Mouse (Mus musculus) gastrocnemius, adult 18-20 months (tissue): ENCODE data around the gene Lrrc58. TPM values are rescaled to one million over a fixed set of nuclear protein-coding genes. Genes with fewer than 3 reads are reported as not detected.

Experiments
- DNase-seq: peaks from one replicate; pipeline ENCODE4 v3.0.0; 2021; ENCODE audit warnings: low spot score
- total RNA-seq, 2 experiments: library from RNA; stranded (reverse); gene quantifications; 2 replicates each; pipeline ENCODE4 v1.2.3; 2021

The Lrrc58 gene
- total RNA-seq, 2 experiments from 2014 or later: 42.6 to 46.2 TPM

DNA sequence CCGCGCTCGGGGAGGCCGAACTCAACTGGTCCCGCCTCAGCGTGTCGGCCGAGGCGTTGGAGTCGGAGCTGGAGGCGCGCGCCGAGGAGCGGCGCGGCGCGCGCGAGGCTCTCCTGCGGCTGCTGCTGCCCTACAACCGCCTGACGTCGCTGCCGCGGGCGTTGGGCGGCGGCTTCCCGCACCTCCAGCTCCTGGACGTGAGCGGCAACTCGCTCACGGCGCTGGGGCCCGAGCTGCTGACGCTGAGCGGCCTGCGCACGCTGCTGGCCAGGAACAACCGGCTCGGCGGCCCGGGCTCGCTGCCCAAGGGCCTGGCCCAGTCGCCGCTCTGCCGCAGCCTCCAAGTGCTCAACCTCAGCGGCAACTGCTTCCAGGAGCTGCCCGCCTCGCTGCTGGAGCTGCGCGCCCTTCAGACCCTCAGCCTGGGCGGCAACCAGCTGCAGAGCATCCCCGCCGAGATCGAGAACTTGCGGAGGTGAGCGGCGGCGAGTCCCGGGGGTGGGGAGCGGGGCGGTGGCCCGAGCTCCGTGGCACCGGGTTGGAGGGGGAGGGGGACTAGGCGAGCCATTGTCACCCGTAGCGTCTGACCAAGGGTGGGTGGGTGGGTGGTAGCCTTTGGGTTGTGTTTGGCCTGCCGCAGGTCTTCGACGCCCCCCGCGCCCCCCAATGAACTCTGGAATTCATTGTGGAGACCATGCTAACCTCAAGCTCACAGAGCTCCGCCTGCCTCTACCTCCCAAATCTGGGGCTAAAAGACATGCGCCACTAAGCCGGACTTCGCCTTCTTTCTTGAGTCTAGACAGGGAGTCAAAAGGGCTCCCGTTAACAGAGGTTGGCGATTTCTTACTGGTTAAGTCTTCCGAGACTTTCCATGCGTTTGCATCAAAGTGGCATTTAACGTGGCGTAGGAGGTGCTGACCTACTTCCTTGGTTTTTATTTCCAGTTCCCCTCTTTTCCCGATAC is 599 bp downstream of the Lrrc58 start:
- peak; percentile 53 for DNase-seq

GRCm38 (mm10) chr16:37869470-37870231 is 1.5 kb downstream of the Lrrc58 start:
- peak; percentile 22 for DNase-seq

DNA sequence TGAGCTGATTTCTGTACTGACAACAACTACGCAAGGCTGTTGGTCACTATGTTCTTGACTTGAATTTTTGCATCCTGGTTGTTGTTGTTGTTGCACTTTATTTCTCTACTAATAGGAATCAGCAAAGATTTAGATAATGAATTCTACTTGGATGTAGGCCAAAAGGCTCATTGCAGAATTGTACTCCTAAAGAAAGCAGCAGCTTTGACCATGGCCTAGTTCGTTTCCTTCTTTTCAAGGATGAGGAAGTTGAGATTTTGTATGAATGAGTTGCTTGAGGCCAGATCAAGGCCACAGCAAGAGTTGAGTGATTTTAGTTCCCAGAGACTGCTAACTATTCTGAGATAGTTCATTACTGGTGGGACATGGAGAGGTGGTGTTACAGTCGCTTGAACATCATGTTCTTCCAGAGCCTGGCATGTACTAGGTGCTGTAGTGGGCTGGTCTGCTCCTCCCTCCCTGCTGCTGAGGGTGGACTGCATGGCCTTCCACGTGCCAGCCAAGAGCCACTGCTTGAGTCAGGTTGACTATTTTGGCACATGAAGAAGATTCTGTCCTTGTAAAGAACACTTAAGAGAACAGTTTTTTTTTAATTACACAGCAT is 3.0 kb downstream of the Lrrc58 start:
- peak; percentile 65 for DNase-seq

- DNase-seq: no peak
Observed at GRCm38 (mm10) chr16:37874501-37875235, 6.5 kb downstream of the Lrrc58 start.

GRCm38 (mm10) chr16:37877406-37877805 is 9.2 kb downstream of the Lrrc58 start:
- no peak for DNase-seq

GRCm38 (mm10) chr16:37878951-37879505 is 10.8 kb downstream of the Lrrc58 start:
- DNase-seq: no peak

DNA sequence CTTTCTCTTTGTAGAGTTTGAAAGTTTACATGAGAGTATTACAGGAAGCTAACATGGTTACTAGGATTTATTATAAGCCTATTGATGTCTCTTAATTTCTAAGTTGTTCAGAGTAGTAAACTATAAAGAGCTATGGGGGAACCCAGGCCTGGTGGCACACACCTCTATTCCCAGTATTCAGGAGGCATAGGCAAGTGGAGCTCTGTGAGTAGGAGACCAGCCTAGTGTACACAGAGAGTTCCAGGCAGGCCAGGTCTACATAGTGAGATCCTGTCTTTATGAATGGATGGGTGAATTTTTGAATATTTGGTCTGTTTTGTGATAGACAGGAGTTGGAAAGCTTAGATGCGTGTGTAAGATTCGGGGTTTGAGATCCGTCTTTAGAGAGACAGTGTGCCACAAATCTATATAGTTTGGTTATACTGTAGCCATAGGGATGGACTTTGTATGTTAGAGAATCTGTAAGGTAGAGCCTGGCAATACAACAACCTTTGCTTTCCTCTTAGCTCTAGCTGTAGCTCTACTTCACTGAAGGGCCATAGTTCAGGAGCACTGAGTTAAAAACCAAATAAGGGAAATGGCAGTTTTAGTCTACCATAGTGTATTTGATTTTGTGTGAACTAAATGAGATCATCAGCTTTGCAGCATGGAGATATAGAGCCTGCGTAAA is 11.7 kb downstream of the Lrrc58 start:
- no peak for DNase-seq

DNA sequence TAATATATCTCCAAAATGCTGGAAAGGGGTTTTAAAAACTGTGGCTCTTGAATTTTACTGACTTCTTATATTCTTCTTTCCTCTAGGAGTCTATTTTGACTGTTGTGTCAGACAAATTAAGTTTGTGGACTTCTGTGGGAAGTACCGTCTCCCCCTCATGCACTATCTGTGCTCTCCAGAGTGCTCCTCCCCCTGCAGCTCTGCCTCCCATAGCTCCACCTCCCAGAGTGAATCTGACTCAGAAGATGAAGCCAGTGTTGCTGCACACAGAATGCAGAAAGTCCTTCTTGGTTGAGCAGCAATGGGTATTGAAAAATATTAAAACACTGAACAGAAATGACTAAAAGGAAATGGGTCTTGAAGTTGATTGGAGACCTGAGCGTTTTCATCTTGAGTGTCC is 13.0 kb downstream of the Lrrc58 start:
- no peak for DNase-seq

DNA sequence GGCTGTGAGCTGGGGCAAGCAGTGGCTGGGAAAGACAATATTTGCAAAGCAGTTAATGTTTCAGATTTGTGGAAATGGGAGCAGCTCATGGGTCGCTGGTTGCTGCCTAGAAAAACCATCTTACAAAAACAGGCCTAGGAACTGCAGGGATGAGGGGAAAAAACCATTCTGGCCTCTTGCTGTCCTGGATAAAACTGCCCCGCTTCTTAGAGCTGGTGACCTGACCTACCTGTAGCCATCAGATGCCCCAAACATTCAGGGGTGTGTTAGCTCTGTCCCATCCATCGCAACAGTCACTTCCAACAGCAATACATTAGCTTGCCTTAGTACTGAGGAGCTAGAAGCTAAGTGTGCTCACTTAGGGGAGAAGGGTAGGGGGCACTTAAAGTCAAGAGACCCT is 20.8 kb downstream of the Lrrc58 start:
- DNase-seq: no peak

DNA sequence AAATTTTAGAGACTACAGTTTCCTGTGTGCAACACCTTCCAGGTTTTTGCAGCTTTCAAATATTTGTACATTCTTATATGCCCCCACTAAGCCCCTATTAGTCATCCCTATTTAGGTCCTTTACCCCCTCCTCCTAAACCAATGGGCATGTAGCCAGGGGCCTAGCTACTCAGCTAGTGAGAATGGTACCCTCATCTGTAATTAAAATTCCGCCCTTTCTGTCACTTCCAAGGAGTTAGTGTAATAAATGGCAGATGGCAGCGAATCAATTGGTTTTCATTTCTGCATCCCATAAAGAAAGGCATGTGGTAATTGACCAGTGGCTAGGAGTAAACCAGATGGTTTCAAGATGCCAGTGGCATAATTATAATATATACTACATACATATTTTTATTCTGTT is 24.5 kb downstream of the Lrrc58 start:
- no peak for DNase-seq

GRCm38 (mm10) chr16:37893381-37893780 is 25.2 kb downstream of the Lrrc58 start:
- no peak for DNase-seq

GRCm38 (mm10) chr16:37893942-37894341 is 25.8 kb downstream of the Lrrc58 start:
- DNase-seq: no peak

DNA sequence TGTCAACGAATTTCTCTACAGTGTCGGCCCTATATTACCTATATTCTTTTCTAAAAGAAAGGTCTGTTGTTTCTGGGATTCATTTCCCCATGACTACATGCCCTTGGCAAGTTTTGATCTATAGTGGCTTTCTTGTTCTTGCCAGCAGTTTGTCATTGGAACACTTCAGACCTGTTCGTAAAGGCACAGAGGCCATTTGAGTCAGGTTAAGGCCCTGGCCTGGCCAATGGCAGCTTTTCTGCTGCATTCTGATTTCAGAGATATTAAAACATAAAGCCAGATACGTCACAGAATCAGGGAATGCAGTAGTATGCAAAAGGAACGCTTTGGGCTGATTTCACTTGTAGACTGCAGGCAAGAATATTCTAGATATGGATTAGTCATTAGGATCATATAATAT is 30.6 kb downstream of the Lrrc58 start:
- no peak for DNase-seq

- no peak for DNase-seq
Observed at GRCm38 (mm10) chr16:37899357-37899756, 31.2 kb downstream of the Lrrc58 start.

- DNase-seq: no peak
Observed at GRCm38 (mm10) chr16:37901318-37901717, 33.1 kb downstream of the Lrrc58 start.

- no peak for DNase-seq
Observed at GRCm38 (mm10) chr16:37906456-37906855, 38.3 kb downstream of the Lrrc58 start.

GRCm38 (mm10) chr16:37911086-37911485 is 42.9 kb downstream of the Lrrc58 start:
- no peak for DNase-seq

DNA sequence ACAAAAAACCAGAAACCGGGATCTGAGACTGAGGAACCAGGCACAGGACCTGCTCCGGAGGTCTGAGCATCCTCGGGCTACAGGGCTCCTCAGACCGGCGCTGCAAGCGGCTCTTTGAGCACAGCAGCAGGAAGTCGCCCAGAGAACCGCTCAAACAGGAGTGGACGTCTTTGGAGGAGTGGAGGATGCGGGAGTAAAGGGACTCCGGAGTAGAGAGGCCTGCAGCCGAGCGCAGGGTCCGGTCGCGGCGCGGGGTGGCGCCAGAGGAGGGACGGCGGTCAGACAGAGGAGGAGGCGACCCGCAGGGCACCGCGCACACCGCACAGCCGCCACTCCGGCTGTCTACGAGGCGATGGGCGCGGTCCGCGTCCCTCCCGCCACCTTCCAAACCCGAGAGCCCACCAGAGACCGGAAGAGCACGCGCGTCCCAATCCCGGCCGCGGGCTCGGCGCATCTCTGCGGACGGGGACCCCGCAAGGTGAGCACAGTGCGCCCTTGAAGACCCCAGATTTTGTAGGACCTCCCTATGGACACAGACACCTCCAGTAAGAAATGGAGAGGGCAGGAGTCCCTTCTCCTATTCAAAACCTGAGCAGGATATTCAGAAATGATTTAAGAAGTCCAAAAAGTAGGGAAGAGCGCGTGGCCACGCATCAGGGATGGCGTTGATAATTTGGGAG is 48.1 kb downstream of the Lrrc58 start, which contains the start of gene Gpr156:
TSS of gene Gpr156 (plus strand) at position 359 of the 680 bp plus-strand sequence.
- peak; percentile 4 for DNase-seq

DNA sequence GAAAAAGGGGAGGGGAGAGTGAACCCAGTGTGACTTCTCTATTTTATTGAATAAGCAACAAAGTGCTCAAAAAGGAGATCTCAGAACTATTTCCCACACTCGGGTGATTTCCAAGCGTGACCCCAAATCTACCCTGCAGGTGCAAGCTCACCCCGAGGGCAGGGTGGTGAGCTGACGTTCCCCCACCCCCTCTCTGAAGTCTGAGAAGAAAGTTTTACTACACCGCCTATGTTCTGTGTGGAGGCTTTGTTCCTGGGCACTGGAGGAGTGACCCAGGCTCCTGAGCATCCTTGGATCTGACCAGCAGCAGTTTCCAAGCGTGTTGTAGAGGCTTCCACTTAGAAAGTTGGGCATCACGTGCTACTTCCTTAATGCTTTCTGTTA is 48.6 kb downstream of the Lrrc58 start:
- DNase-seq: no peak

DNA sequence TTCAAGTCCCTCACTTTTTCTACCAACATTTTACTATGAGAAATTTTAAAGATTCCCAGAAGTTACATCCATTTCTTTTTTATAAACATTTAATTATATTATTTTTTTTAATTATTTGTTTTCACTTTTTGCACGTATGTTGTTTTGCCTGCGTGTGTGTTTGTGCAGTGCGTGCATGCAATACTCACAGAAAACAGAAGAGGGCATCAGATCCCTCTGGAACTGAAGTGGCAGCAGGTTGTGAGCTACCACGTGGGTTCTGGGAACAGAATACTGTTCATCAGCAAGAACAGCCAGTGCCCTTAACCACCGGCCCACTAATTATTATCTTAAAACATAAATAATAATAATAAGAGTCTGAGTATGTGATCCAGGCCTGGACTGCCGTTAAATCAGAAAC is 50.8 kb downstream of the Lrrc58 start:
- no peak for DNase-seq
